Mouse (Mus musculus) E14TG2a.4 (cell line): ENCODE measurements around the gene Taf5l.

Experiments used
- CTCF ChIP-seq: conservative IDR thresholded peaks from 2 replicates; pipeline ENCODE4 v1.5.1; 2014; ENCODE audit warnings: low read length
- NANOG ChIP-seq: IDR thresholded peaks from 2 replicates; pipeline ENCODE4 v1.6.1; 2014; ENCODE audit warnings: borderline replicate concordance, low read length, mixed read lengths
- POU5F1 ChIP-seq: IDR thresholded peaks from 2 replicates; pipeline ENCODE4 v1.6.1; 2014; ENCODE audit warnings: low read length, borderline replicate concordance

DNA sequence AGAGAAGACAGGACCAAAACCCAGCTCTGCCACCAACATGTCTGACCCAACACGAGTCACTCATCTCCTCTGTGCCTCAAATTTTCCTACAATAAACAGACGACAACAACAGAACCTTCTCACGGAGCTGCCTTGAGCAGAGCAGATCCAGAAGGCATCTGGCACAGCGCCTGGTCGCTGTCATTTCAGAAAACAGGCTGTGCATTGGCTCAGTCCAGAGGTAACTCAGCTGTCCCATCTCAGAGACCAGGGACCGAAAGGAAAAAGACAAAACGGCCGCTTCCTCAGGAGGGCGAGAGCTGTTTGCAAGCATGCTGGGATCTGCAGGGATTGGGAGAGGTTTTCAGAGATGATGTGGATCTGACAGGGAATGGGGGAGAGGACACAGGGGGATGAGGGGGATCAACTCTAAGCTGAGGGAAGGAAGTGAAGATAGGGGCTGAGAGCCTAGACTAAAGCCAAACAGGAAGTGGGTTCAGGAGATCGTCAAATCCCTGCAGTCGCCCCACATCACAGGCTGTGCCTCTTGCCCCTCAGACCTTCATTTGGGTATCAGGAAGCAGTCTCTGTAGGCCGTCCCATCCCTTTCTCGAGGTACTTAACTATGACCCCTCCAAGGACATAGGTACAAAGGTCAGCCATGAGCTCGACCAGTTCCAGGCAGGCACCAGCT lies 42.9 kb downstream of the Taf5l start:
- TF ChIP-seq CTCF (no peak), POU5F1 (no peak), NANOG (no peak)
